Mouse (Mus musculus): ENCODE results near the gene Chdh. TPM values are rescaled to one million over a fixed set of nuclear protein-coding genes. Genes with fewer than 3 reads are reported as not detected.
A peak's percentile ranks its signal among the peaks of the same experiment; 100 is the strongest.

The Chdh gene
- polyA plus RNA-seq, 1 experiment from 2014 or later, result 0.52 TPM

- ATAC-seq (ENCODE audit: low FRiP score), result no peak
- Histone ChIP-seq H3K4me2 (no peak overlapping the region), H3K27ac (replicated peaks) (no peak overlapping the region), H3K4me1 (no peaks in the 10 kb centered on the region), H3K9me3 (replicated peaks) (no peaks in the 10 kb centered on the region), H3K9ac (replicated peaks) (no peak overlapping the region), H3K36me3 (peaks cover 50% of the 10 kb centered on the region), H3K27me3 (replicated peaks) (no peaks in the 10 kb centered on the region), H3K4me3 (replicated peaks) (no peak overlapping the region)
- WGBS, result 83% methylated on average over 9 of the region's 9 CpGs
Observed at GRCm38 (mm10) chr14:30041836-30042235, 33.0 kb downstream of the Chdh start.

- ATAC-seq (ENCODE audit: low FRiP score), result no peak
Observed at GRCm38 (mm10) chr14:30043356-30043940, 34.6 kb downstream of the Chdh start.

GRCm38 (mm10) chr14:30045239-30045638, 36.4 kb downstream of the Chdh start:
- ATAC-seq (ENCODE audit: low FRiP score), result no peak
- Histone ChIP-seq H3K27me3 (replicated peaks) (no peaks in the 10 kb centered on the region), H3K9ac (replicated peaks) (no peak overlapping the region), H3K36me3 (peaks cover 42% of the 10 kb centered on the region), H3K27ac (replicated peaks) (no peak overlapping the region), H3K4me3 (replicated peaks) (no peak overlapping the region), H3K4me1 (no peaks in the 10 kb centered on the region), H3K9me3 (replicated peaks) (no peaks in the 10 kb centered on the region), H3K4me2 (no peak overlapping the region)
- 87% methylated on average over 10 of the region's 10 CpGs for WGBS

More at GRCm38 (mm10) chr14:30043356-30043940, 34.6 kb downstream of the Chdh start:
- WGBS, result 89% methylated on average over 7 of the region's 7 CpGs
- Histone ChIP-seq H3K27ac (replicated peaks) (no peak overlapping the region), H3K4me2 (no peak overlapping the region), H3K4me1 (no peaks in the 10 kb centered on the region), H3K9me3 (replicated peaks) (no peaks in the 10 kb centered on the region), H3K27me3 (replicated peaks) (no peaks in the 10 kb centered on the region), H3K4me3 (replicated peaks) (no peak overlapping the region), H3K36me3 (peaks cover 42% of the 10 kb centered on the region), H3K9ac (replicated peaks) (no peak overlapping the region)

GRCm38 (mm10) chr14:30045704-30046220, 36.9 kb downstream of the Chdh start:
- no peak overlapping the region for H3K4me2 ChIP-seq
- H3K36me3 ChIP-seq, result peaks cover 38% of the 10 kb centered on the region
- no peak overlapping the region for H3K9ac ChIP-seq (replicated peaks)
- H3K27ac ChIP-seq (replicated peaks), result no peak overlapping the region
- WGBS, result 88% methylated on average over 8 of the region's 8 CpGs
- ATAC-seq (ENCODE audit: low FRiP score), result no peak
- H3K27me3 ChIP-seq (replicated peaks), result no peaks in the 10 kb centered on the region
- no peak overlapping the region for H3K4me3 ChIP-seq (replicated peaks)
- no peaks in the 10 kb centered on the region for H3K4me1 ChIP-seq
- H3K9me3 ChIP-seq (replicated peaks), result no peaks in the 10 kb centered on the region

- Histone ChIP-seq H3K4me2 (no peak overlapping the region), H3K36me3 (peaks cover 36% of the 10 kb centered on the region), H3K9ac (replicated peaks) (no peak overlapping the region), H3K4me1 (no peaks in the 10 kb centered on the region), H3K9me3 (replicated peaks) (no peaks in the 10 kb centered on the region), H3K27ac (replicated peaks) (no peak overlapping the region), H3K4me3 (replicated peaks) (no peak overlapping the region), H3K27me3 (replicated peaks) (no peaks in the 10 kb centered on the region)
- 88% methylated on average over 4 of the region's 4 CpGs for WGBS
- no peak for ATAC-seq (ENCODE audit: low FRiP score)
Observed at GRCm38 (mm10) chr14:30046976-30047375, 38.2 kb downstream of the Chdh start.

- Histone ChIP-seq H3K4me2 (no peak overlapping the region), H3K9me3 (replicated peaks) (no peaks in the 10 kb centered on the region), H3K36me3 (peaks cover 30% of the 10 kb centered on the region), H3K27ac (replicated peaks) (no peak overlapping the region), H3K27me3 (replicated peaks) (no peaks in the 10 kb centered on the region), H3K4me3 (replicated peaks) (no peak overlapping the region), H3K4me1 (no peaks in the 10 kb centered on the region), H3K9ac (replicated peaks) (no peak overlapping the region)
- ATAC-seq (ENCODE audit: low FRiP score), result no peak
- 88% methylated on average over 3 of the region's 3 CpGs for WGBS
Observed at GRCm38 (mm10) chr14:30048049-30048448, 39.2 kb downstream of the Chdh start.

- no peak overlapping the region for H3K27ac ChIP-seq (replicated peaks)
- H3K4me3 ChIP-seq (replicated peaks), result no peak overlapping the region
- no peak overlapping the region for H3K9ac ChIP-seq (replicated peaks)
- no peaks in the 10 kb centered on the region for H3K4me1 ChIP-seq
- H3K4me2 ChIP-seq, result no peak overlapping the region
- H3K9me3 ChIP-seq (replicated peaks), result no peaks in the 10 kb centered on the region
- peaks cover 22% of the 10 kb centered on the region for H3K36me3 ChIP-seq
- WGBS, result 87% methylated on average over 8 of the region's 8 CpGs
- no peaks in the 10 kb centered on the region for H3K27me3 ChIP-seq (replicated peaks)
- no peak for ATAC-seq (ENCODE audit: low FRiP score)
Observed at GRCm38 (mm10) chr14:30050280-30050679, 41.5 kb downstream of the Chdh start.

- H3K27ac ChIP-seq (replicated peaks), result no peak overlapping the region
- H3K9ac ChIP-seq (replicated peaks), result no peak overlapping the region
- H3K36me3 ChIP-seq, result 0 out of 2 replicates have a peak, but pooled peaks cover 9% of the 10 kb centered on the region
- H3K9me3 ChIP-seq (replicated peaks), result no peaks in the 10 kb centered on the region
- no peaks in the 10 kb centered on the region for H3K27me3 ChIP-seq (replicated peaks)
- no peak overlapping the region for H3K4me2 ChIP-seq
- H3K4me1 ChIP-seq, result peaks cover 10% of the 10 kb centered on the region
- no peak for ATAC-seq (ENCODE audit: low FRiP score)
- H3K4me3 ChIP-seq (replicated peaks), result no peak overlapping the region
- 78% methylated on average over 7 of the region's 7 CpGs for WGBS
Observed at GRCm38 (mm10) chr14:30054922-30055321, 46.1 kb downstream of the Chdh start.

- H3K9me3 ChIP-seq (replicated peaks), result no peaks in the 10 kb centered on the region
- no peak overlapping the region for H3K4me2 ChIP-seq
- H3K9ac ChIP-seq (replicated peaks), result no peak overlapping the region
- H3K4me1 ChIP-seq, result peaks cover 10% of the 10 kb centered on the region
- no peaks in the 10 kb centered on the region for H3K27me3 ChIP-seq (replicated peaks)
- H3K4me3 ChIP-seq (replicated peaks), result no peak overlapping the region
- 0 out of 2 replicates have a peak, but pooled peaks cover 6% of the 10 kb centered on the region for H3K36me3 ChIP-seq
- WGBS, result 40% methylated on average over 13 of the region's 13 CpGs
- peak overlapping the region; percentile 60 for H3K27ac ChIP-seq (replicated peaks)
- peak; percentile 89 for ATAC-seq (ENCODE audit: low FRiP score)
Observed at GRCm38 (mm10) chr14:30056031-30056766, 47.4 kb downstream of the Chdh start.

- Histone ChIP-seq H3K36me3 (no peaks in the 10 kb centered on the region), H3K4me2 (no peak overlapping the region), H3K9ac (replicated peaks) (no peak overlapping the region), H3K27ac (replicated peaks) (peak overlapping the region; percentile 24; the same call in 1 of the 2 replicates), H3K4me3 (replicated peaks) (no peak overlapping the region), H3K27me3 (replicated peaks) (no peaks in the 10 kb centered on the region), H3K9me3 (replicated peaks) (no peaks in the 10 kb centered on the region), H3K4me1 (no peaks in the 10 kb centered on the region)
- 79% methylated on average over 2 of the region's 2 CpGs for WGBS
- no peak for ATAC-seq (ENCODE audit: low FRiP score)
Observed at GRCm38 (mm10) chr14:30064864-30065263, 56.0 kb downstream of the Chdh start.

- no peak overlapping the region for H3K27ac ChIP-seq (replicated peaks)
- no peak for ATAC-seq (ENCODE audit: low FRiP score)
- H3K4me3 ChIP-seq (replicated peaks), result no peak overlapping the region
- H3K9me3 ChIP-seq (replicated peaks), result no peaks in the 10 kb centered on the region
- no peak overlapping the region for H3K4me2 ChIP-seq
- H3K4me1 ChIP-seq, result no peaks in the 10 kb centered on the region
- no peaks in the 10 kb centered on the region for H3K27me3 ChIP-seq (replicated peaks)
- WGBS, result 72% methylated on average over 12 of the region's 12 CpGs
- peaks cover 4% of the 10 kb centered on the region for H3K36me3 ChIP-seq
- no peak overlapping the region for H3K9ac ChIP-seq (replicated peaks)
Observed at GRCm38 (mm10) chr14:30066752-30067151, 57.9 kb downstream of the Chdh start.

GRCm38 (mm10) chr14:30068566-30068965, 59.7 kb downstream of the Chdh start:
- no peak overlapping the region for H3K4me2 ChIP-seq
- H3K9ac ChIP-seq (replicated peaks), result no peak overlapping the region
- H3K27ac ChIP-seq (replicated peaks), result no peak overlapping the region
- peaks cover 15% of the 10 kb centered on the region for H3K36me3 ChIP-seq
- no peak for ATAC-seq (ENCODE audit: low FRiP score)
- no peaks in the 10 kb centered on the region for H3K4me1 ChIP-seq
- H3K4me3 ChIP-seq (replicated peaks), result no peak overlapping the region
- no peaks in the 10 kb centered on the region for H3K9me3 ChIP-seq (replicated peaks)
- H3K27me3 ChIP-seq (replicated peaks), result no peaks in the 10 kb centered on the region
- WGBS, result 73% methylated on average over 3 of the region's 3 CpGs

All from neural tube, embryonic 15.5 days (tissue).